Mouse (Mus musculus): ENCODE measurements around the gene Wasf3. TPM values are rescaled to one million over a fixed set of nuclear protein-coding genes. Genes with fewer than 3 reads are reported as not detected.

The Wasf3 gene
- not detected in 2 replicates for total RNA-seq (2017)

DNA sequence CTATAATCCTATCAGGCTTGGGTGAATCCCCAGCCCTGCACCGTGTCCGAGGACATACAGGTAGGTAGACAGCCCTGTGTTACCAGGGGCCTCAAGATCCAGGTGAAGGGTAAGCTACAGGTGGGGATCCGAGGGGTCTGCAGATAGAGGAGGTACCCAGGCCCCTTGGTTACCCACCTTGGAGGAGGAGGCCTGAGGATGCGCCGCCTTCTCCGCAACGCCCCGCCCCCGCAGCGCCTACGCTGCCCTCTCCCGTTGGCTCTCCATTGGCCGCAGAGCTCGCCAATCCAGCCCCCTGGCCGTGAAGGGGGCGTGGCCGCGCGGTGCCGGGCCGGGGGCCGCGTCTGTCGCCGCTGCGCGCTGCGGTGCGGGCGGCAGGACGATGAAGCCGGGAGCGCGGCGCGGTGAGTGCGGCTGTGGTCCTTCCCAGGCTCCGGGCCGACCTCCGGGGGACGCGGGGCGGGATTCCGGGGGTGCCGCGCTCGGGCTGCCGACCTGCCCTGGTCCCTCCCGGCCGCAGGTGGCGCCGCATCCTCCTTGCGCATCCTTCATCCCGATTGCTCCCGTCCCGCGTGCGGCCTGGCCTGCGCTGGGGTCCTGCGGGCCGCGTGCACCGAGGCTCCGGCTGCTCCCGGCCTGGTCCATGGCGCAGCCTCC, at the start of gene Wasf3:
Wasf3 (plus strand) TSS at position 51 of the 657 bp plus-strand sequence.
- ATAC-seq (replicated peaks in 1 of 2; ENCODE audit: insufficient read depth in 1 of 2, low FRiP score in 2 of 2, low TSS enrichment in 1 of 2, low read depth in 1 of 2, poor library complexity in 2 of 2, severe bottlenecking in 2 of 2), result peak in 1 of 2 experiments; percentile 32; a peak in 1 of 4 replicates

DNA sequence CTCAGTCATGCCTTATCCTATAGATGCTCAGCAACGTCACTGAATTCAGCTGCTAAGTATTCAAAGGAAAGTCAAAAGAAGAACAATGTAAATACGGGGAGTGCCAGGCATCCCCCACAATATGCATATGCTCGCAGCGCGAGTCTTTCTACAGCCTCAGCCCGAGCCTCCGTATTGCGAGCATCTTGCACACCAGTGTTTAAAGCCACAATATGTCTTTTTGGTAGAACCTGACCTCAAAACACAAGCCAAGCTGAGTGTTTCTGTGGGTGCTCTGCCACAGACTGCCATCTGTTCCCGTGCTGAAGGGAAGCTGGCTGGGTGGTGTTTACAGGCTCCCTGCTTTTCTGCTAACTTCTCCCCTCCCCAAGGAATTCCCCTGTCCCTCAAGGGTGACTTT, 46.7 kb upstream of the Wasf3 start:
- no peak for ATAC-seq (replicated peaks in 1 of 2; ENCODE audit: insufficient read depth in 1 of 2, low FRiP score in 2 of 2, low TSS enrichment in 1 of 2, low read depth in 1 of 2, poor library complexity in 2 of 2, severe bottlenecking in 2 of 2)

GRCm38 (mm10) chr5:146340037-146340436, 44.7 kb upstream of the Wasf3 start:
- ATAC-seq (replicated peaks in 1 of 2; ENCODE audit: insufficient read depth in 1 of 2, low FRiP score in 2 of 2, low TSS enrichment in 1 of 2, low read depth in 1 of 2, poor library complexity in 2 of 2, severe bottlenecking in 2 of 2), result no peak

DNA sequence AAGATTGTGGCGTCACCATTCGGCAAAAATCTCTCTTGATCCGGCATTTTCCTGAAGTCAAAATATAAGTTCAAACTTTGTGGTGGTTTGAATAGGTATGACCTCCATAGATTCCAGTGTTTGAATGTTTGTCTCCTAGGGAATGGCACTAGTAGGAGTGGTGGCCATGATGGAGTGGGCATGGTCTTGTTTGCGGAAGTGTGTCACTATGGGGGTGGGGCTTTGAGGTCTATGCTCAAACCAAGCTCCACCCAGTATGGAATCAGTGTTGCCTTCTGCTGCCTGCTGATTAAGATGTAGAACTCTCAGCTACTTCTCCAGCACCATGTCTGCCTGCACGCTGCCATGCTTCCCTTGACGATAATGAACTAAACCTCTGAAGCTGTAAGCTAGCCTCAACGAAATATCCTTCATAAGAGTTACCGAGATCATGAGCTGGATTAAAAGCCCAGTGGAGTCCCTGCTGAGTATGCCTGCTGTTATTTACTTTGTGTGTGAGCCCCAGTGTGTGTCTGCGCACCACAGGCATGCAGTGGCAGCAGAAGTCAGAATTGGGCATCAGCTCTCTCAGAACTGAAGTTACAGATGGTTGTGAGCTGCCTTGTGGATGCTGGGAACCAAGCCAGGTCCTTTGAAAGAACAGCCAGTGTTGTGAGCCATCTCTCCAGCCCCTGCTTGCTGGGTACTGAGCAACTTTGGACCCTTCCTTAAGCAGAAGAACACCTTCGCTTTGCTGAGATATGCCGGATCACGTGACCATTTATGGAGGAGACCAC, 39.7 kb upstream of the Wasf3 start:
- no peak for ATAC-seq (replicated peaks in 1 of 2; ENCODE audit: insufficient read depth in 1 of 2, low FRiP score in 2 of 2, low TSS enrichment in 1 of 2, low read depth in 1 of 2, poor library complexity in 2 of 2, severe bottlenecking in 2 of 2)

GRCm38 (mm10) chr5:146347081-146347480, 37.7 kb upstream of the Wasf3 start:
- no peak for ATAC-seq (replicated peaks in 1 of 2; ENCODE audit: insufficient read depth in 1 of 2, low FRiP score in 2 of 2, low TSS enrichment in 1 of 2, low read depth in 1 of 2, poor library complexity in 2 of 2, severe bottlenecking in 2 of 2)

DNA sequence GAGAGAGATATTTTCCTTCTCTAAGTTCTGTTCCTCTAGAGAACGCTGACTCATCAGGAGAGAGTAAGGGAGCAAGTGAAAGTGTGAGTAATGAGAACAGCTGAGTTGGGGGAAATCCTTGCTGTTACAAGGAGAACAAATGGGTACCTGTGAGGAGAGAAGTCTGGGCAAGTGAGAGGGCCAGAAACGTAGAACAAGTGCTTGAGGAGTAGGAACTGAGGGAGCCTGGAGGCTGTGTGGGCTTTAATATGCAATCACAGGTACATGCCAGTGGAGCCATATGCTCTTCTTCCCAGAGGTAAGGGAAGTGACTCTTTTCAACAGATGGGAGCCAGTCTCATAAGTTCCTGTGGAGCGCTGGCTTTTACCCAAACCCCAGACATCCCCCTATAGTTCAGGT, 35.6 kb upstream of the Wasf3 start:
- ATAC-seq (replicated peaks in 1 of 2; ENCODE audit: insufficient read depth in 1 of 2, low FRiP score in 2 of 2, low TSS enrichment in 1 of 2, low read depth in 1 of 2, poor library complexity in 2 of 2, severe bottlenecking in 2 of 2), result no peak

DNA sequence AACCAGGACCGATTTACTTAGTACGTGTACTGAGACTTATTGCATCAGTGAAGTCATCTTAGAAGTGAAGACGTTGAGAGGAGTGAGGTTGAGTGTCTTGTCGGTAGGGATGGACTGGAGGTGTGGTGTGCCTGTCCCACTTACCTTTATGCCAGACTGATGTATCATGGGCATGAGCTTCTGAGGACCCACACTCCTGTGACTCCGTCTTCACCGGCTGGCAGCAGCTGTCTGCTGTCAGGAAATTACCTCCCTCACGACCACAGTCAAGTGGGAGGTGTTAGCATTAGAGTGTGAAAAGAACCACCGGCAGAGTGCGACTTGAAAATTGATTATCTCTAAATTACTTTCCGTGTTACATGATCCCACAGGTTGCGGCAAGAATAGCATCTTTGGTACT, 34.0 kb upstream of the Wasf3 start:
- no peak for ATAC-seq (replicated peaks in 1 of 2; ENCODE audit: insufficient read depth in 1 of 2, low FRiP score in 2 of 2, low TSS enrichment in 1 of 2, low read depth in 1 of 2, poor library complexity in 2 of 2, severe bottlenecking in 2 of 2)

DNA sequence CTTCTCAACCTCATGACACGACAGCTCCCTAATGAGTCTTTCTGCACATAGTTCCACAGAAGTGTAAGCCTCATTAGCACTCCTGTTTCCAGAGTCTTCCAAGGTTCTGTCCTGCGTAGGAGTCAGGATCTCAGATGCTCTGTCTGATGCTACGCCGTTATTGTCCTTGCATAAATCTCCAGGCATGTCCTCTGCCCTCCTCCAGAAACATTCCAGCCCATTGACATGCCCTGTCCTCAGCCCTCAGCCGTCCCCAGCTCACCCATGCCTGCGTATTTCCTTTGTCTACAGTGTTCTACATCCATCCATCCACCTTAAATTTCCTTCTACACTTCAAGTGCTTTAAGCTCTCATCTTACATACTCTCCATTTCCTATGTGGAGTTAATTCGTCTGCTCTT, 32.8 kb upstream of the Wasf3 start:
- no peak for ATAC-seq (replicated peaks in 1 of 2; ENCODE audit: insufficient read depth in 1 of 2, low FRiP score in 2 of 2, low TSS enrichment in 1 of 2, low read depth in 1 of 2, poor library complexity in 2 of 2, severe bottlenecking in 2 of 2)

GRCm38 (mm10) chr5:146360386-146360785, 24.4 kb upstream of the Wasf3 start:
- ATAC-seq (replicated peaks in 1 of 2; ENCODE audit: insufficient read depth in 1 of 2, low FRiP score in 2 of 2, low TSS enrichment in 1 of 2, low read depth in 1 of 2, poor library complexity in 2 of 2, severe bottlenecking in 2 of 2), result no peak

- ATAC-seq (replicated peaks in 1 of 2; ENCODE audit: insufficient read depth in 1 of 2, low FRiP score in 2 of 2, low TSS enrichment in 1 of 2, low read depth in 1 of 2, poor library complexity in 2 of 2, severe bottlenecking in 2 of 2), result no peak
Observed at GRCm38 (mm10) chr5:146362711-146363110, 22.1 kb upstream of the Wasf3 start.

- no peak for ATAC-seq (replicated peaks in 1 of 2; ENCODE audit: insufficient read depth in 1 of 2, low FRiP score in 2 of 2, low TSS enrichment in 1 of 2, low read depth in 1 of 2, poor library complexity in 2 of 2, severe bottlenecking in 2 of 2)
Observed at GRCm38 (mm10) chr5:146368356-146368755, 16.4 kb upstream of the Wasf3 start.

DNA sequence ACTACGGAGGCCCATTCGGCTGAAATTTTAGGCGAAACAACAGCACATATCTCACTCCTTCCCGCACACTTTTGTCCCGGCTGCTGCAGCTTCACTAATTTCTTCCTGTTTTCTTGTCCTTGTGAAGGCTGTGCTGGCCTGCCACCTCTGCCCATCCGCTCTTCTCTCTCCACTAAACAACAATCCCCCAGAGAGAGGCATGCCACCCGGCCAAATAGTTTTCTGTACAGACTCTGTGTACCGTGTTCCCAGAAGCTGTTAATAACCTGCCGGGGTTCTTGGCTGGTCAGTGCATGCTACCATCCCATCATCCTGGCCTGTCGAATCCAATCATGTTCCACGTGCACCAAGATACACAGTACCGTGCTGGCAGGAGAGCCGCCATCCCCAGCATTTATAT, 15.8 kb upstream of the Wasf3 start:
- ATAC-seq (replicated peaks in 1 of 2; ENCODE audit: insufficient read depth in 1 of 2, low FRiP score in 2 of 2, low TSS enrichment in 1 of 2, low read depth in 1 of 2, poor library complexity in 2 of 2, severe bottlenecking in 2 of 2), result no peak

DNA sequence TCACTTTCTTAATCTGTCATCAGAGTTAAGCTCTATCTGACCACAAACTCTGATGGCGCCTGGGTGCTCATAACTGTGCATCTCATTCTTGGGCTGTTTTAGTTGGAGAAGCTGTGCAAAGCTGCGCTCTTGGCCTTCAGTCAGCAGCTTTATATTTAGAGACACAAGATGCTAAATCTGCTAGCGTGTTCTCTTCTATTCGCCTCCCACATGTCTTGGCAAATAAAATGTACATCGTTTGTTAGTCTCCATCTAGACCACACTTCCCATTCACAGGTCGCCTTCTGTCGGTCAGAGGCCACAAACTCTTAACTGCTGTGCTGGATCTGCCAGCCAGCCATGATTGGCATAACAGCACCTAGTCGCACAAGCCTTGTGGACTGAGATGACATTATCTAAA, 14.0 kb upstream of the Wasf3 start:
- no peak for ATAC-seq (replicated peaks in 1 of 2; ENCODE audit: insufficient read depth in 1 of 2, low FRiP score in 2 of 2, low TSS enrichment in 1 of 2, low read depth in 1 of 2, poor library complexity in 2 of 2, severe bottlenecking in 2 of 2)

GRCm38 (mm10) chr5:146373238-146373637, 11.5 kb upstream of the Wasf3 start:
- no peak for ATAC-seq (replicated peaks in 1 of 2; ENCODE audit: insufficient read depth in 1 of 2, low FRiP score in 2 of 2, low TSS enrichment in 1 of 2, low read depth in 1 of 2, poor library complexity in 2 of 2, severe bottlenecking in 2 of 2)

DNA sequence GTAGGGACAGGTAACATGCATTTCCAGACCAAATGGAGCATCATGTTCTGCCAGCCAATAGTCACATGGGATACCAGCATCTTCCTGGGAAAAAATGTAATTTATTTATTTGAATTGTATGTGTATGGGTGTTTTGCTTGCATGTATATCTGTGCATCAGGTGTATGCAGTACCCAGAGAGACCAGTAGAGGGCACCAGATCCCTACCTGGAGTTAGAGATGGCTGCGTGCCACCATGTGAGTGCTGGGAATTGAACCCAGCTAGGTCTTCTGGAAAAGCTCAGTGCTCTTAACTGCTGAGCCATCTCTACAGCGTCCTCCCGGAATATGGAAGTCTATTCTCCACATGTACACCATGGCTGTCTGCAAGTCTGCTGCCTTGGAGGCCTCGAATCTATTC, 8.2 kb upstream of the Wasf3 start:
- no peak for ATAC-seq (replicated peaks in 1 of 2; ENCODE audit: insufficient read depth in 1 of 2, low FRiP score in 2 of 2, low TSS enrichment in 1 of 2, low read depth in 1 of 2, poor library complexity in 2 of 2, severe bottlenecking in 2 of 2)

DNA sequence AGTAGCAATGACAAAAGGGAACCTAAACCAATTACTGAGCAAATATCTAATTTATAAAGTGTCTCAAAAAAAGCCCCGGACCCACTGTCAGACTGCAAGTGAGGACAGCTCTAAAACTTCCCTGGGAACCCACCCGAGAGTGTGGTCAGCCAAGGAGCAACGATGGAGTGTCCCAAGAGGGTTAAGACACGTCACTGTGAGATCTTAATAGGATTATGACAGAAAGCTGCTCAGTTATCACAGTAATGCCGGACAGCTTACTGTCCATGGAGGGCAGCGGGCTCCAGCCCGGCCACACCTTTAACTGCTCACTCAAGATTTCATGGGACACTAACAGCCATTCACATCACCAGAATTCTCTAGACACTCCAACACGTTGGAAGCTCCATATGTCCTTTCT, 4.7 kb upstream of the Wasf3 start:
- no peak for ATAC-seq (replicated peaks in 1 of 2; ENCODE audit: insufficient read depth in 1 of 2, low FRiP score in 2 of 2, low TSS enrichment in 1 of 2, low read depth in 1 of 2, poor library complexity in 2 of 2, severe bottlenecking in 2 of 2)

GRCm38 (mm10) chr5:146382268-146382667, 2.5 kb upstream of the Wasf3 start:
- no peak for ATAC-seq (replicated peaks in 1 of 2; ENCODE audit: insufficient read depth in 1 of 2, low FRiP score in 2 of 2, low TSS enrichment in 1 of 2, low read depth in 1 of 2, poor library complexity in 2 of 2, severe bottlenecking in 2 of 2)

GRCm38 (mm10) chr5:146383401-146383800, 1.4 kb upstream of the Wasf3 start:
- ATAC-seq (replicated peaks in 1 of 2; ENCODE audit: insufficient read depth in 1 of 2, low FRiP score in 2 of 2, low TSS enrichment in 1 of 2, low read depth in 1 of 2, poor library complexity in 2 of 2, severe bottlenecking in 2 of 2), result no peak

DNA sequence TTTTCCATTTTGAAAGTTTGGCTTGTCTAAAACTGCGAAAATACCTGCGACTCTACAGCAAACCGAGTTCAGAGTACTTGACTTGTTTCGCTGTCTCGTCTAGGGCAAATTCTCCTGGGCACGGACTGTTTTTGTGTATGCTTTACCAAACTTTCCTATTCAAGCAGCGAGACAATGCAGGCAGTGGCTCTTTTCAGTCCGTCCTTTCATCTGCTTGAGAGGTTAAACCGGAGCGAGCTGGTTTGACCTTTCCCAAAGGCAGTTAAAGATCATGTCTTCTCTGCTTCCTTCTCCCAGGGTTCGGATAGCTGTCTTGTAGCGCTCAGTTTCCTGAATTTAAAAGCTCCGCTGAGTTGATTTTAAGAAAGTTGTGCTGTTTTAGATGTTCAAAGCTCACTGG, 1.2 kb downstream of the Wasf3 start:
- no peak for ATAC-seq (replicated peaks in 1 of 2; ENCODE audit: insufficient read depth in 1 of 2, low FRiP score in 2 of 2, low TSS enrichment in 1 of 2, low read depth in 1 of 2, poor library complexity in 2 of 2, severe bottlenecking in 2 of 2)

Measured in hematopoietic stem cell, adult 5-6 weeks (primary cell).